Comparison of ENCODE assay signal across 8 mouse cellular contexts in the genomic region with DNA sequence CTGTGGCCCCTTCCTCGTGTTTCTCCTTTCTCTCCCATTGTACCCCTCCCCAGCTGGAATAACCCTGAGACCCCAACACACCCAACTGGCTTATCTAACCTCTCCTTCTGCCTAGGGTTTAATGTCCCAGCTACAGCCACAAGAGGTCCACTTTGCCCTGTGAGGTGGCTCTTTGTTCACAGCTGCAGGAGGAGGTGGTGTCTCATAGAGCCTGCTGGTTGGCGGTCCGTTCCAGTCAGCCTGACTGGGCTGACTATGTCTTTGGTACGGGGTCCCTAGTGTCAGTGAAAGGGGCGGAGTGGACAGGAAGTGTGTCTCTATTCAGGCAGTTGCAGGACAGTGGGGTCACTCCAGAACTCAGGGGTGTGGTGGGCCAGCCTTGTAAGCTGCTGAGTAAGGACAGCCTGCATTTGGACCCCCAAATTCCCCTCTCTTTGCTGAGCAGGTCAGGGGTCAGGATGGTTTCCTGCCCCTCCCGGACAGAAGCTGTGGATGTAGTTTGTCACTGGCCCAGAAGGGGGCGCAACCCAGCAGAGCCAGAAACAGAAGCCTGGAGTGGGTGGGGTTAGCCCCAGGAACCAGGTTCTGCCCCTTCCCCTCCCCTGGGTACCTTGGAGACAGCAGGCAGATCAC.
DNase-seq lines count a peak whose midpoint lies in the region; ATAC-seq and TF ChIP-seq lines count a peak whose summit lies in the region.

No protein-coding gene starts in this region.

- no peak overlapping the region for H3K4me3 ChIP-seq in ES-Bruce4 (ENCODE audit: low read depth, low read length)
- H3K4me3 ChIP-seq in kidney, embryonic 15.5 days (replicated peaks) = no peak overlapping the region
- H3K4me3 ChIP-seq in stomach, postnatal 0 days (ENCODE audit: low read depth, low read length) = no peak overlapping the region

- no peaks in the 10 kb centered on the region for H3K9me3 ChIP-seq in ES-Bruce4 (replicated peaks; ENCODE audit: control insufficient read depth, insufficient read depth, low read length, poor library complexity, severe bottlenecking)
- H3K9me3 ChIP-seq in kidney, embryonic 15.5 days (replicated peaks) = no peaks in the 10 kb centered on the region
- no peaks in the 10 kb centered on the region for H3K9me3 ChIP-seq in stomach, postnatal 0 days (ENCODE audit: control insufficient read depth, low read length)

- no peaks in the 10 kb centered on the region for H3K27me3 ChIP-seq in ES-Bruce4 (ENCODE audit: control insufficient read depth, insufficient read depth, low read length, poor library complexity, severe bottlenecking)
- no peaks in the 10 kb centered on the region for H3K27me3 ChIP-seq in kidney, embryonic 15.5 days
- no peaks in the 10 kb centered on the region for H3K27me3 ChIP-seq in stomach, postnatal 0 days (ENCODE audit: control insufficient read depth, insufficient read depth, low read length)

- WGBS in kidney, embryonic 15.5 days = 30% methylated on average over 7 of the region's 7 CpGs
- WGBS in stomach, postnatal 0 days = 35% methylated on average over 7 of the region's 7 CpGs

- no peak overlapping the region for H3K4me2 ChIP-seq in kidney, embryonic 15.5 days
- H3K4me2 ChIP-seq in stomach, postnatal 0 days (replicated peaks; ENCODE audit: low read depth) = no peak overlapping the region

- H3K9ac ChIP-seq in ES-Bruce4 (ENCODE audit: low read depth, poor library complexity, severe bottlenecking) = no peak overlapping the region
- 0 out of 2 replicates have a peak overlapping the region, but pooled peaks have one; percentile 2 for H3K9ac ChIP-seq in kidney, embryonic 15.5 days
- H3K9ac ChIP-seq in stomach, postnatal 0 days (ENCODE audit: low read length) = peak overlapping the region; percentile 13; the same call in 1 of the 2 replicates

- TF ChIP-seq CTCF in ES-Bruce4 (IDR thresholded peaks at IDR 0.05; ENCODE audit: low read depth, low read length) = peak; percentile 83
- peak; percentile 71 for TF ChIP-seq CTCF in stomach, postnatal 0 days (IDR thresholded peaks at IDR 0.05; ENCODE audit: low read depth)

- no peak for TF ChIP-seq POLR2A in ES-Bruce4 (IDR thresholded peaks at IDR 0.05; ENCODE audit: insufficient read depth, low read length)

- ATAC-seq in kidney, embryonic 15.5 days (replicated peaks; ENCODE audit: low FRiP score) = no peak
- ATAC-seq in stomach, postnatal 0 days (ENCODE audit: low FRiP score, low TSS enrichment) = peak; percentile 27

- DNase-seq in cerebellum, postnatal 36 days = peak; percentile 55 to 57
- no peak for DNase-seq in cerebellum, adult 9-10 months
- peak; percentile 26 for DNase-seq in gastrocnemius, postnatal 25 days
- peak; percentile 56 for DNase-seq in lung, postnatal 25 days (ENCODE audit: low spot score)
- DNase-seq in stomach, postnatal 0 days (ENCODE audit: low spot score) = peak; percentile 69
- DNase-seq in layer of hippocampus, adult 18-20 months (ENCODE audit: low spot score in 2 of 2) = no peak

- TF ChIP-seq EP300 in ES-Bruce4 (IDR thresholded peaks at IDR 0.05; ENCODE audit: insufficient read depth, low read depth, low read length) = no peak
- no peak for TF ChIP-seq EP300 in stomach, postnatal 0 days (optimal IDR thresholded peaks at IDR 0.05)

- H3K27ac ChIP-seq in ES-Bruce4 (ENCODE audit: insufficient read depth, low read length) = peak overlapping the region; percentile 45
- peak overlapping the region; percentile 74 for H3K27ac ChIP-seq in kidney, embryonic 15.5 days
- peak overlapping the region; percentile 78 for H3K27ac ChIP-seq in stomach, postnatal 0 days (replicated peaks)

- H3K36me3 ChIP-seq in ES-Bruce4 (ENCODE audit: control insufficient read depth, insufficient read depth, low read length, poor library complexity, severe bottlenecking) = no peaks in the 10 kb centered on the region
- H3K36me3 ChIP-seq in kidney, embryonic 15.5 days = no peaks in the 10 kb centered on the region
- H3K36me3 ChIP-seq in stomach, postnatal 0 days (ENCODE audit: control insufficient read depth, insufficient read depth, low read length) = no peaks in the 10 kb centered on the region

- peaks cover 12% of the 10 kb centered on the region for H3K4me1 ChIP-seq in ES-Bruce4 (ENCODE audit: control insufficient read depth, insufficient read depth, low read length)
- H3K4me1 ChIP-seq in kidney, embryonic 15.5 days = peaks cover 60% of the 10 kb centered on the region
- H3K4me1 ChIP-seq in stomach, postnatal 0 days (replicated peaks; ENCODE audit: control insufficient read depth, insufficient read depth) = peaks cover 8% of the 10 kb centered on the region

Comparison
In these comparisons a context has a peak if more than half of its experiments do, and no peak if none do; other contexts are left out.
1. DNase-seq: peak in cerebellum, postnatal 36 days (2 of 2), gastrocnemius, postnatal 25 days (single experiment), lung, postnatal 25 days (single experiment) and stomach, postnatal 0 days (single experiment); none in cerebellum, adult 9-10 months (single experiment) and layer of hippocampus, adult 18-20 months (0 of 2).
2. Peak in every context shown above with its lines, with median percentiles within 50 percentile points of each other: H3K27ac ChIP-seq.